In genomic region chr15:28740591-28740990, GRCm38 (mm10) we compare ENCODE assay signal across 16 mouse cellular contexts.
"Had no signal": no experiment of that assay in that cellular context is flagged by ENCODE, and none has a peak within 500 bp of the region (broad histone marks: within the 10 kb centered on the region; RNA-seq: fewer than 3 reads in every experiment).

No protein-coding gene starts in this region.

- H3K27ac ChIP-seq: lung, embryonic 15.5 days; macrophage; midbrain, embryonic 13.5 days; midbrain, embryonic 15.5 days; neural tube, embryonic 12.5 days; stomach, embryonic 15.5 days; stomach, postnatal 0 days had no signal

- H3K4me3 ChIP-seq: lung, embryonic 15.5 days; megakaryocyte, embryonic 14.5 days; midbrain, embryonic 13.5 days; midbrain, embryonic 15.5 days; neural tube, embryonic 12.5 days; stomach, embryonic 15.5 days had no signal

- H3K36me3 ChIP-seq: lung, embryonic 15.5 days; midbrain, embryonic 13.5 days; midbrain, embryonic 15.5 days; neural tube, embryonic 12.5 days; stomach, embryonic 15.5 days had no signal

- ATAC-seq: lung, postnatal 0 days; midbrain, embryonic 13.5 days; midbrain, embryonic 15.5 days had no signal

- H3K9me3 ChIP-seq: lung, embryonic 15.5 days; megakaryocyte, embryonic 14.5 days; midbrain, embryonic 13.5 days; midbrain, embryonic 15.5 days; neural tube, embryonic 12.5 days; stomach, embryonic 15.5 days had no signal

- H3K9ac ChIP-seq: lung, embryonic 15.5 days; midbrain, embryonic 13.5 days; midbrain, embryonic 15.5 days; neural tube, embryonic 12.5 days; stomach, embryonic 15.5 days had no signal

- H3K27me3 ChIP-seq: lung, embryonic 15.5 days; megakaryocyte, embryonic 14.5 days; midbrain, embryonic 13.5 days; midbrain, embryonic 15.5 days; neural tube, embryonic 12.5 days; stomach, embryonic 15.5 days had no signal

- H3K4me2 ChIP-seq: lung, embryonic 15.5 days; midbrain, embryonic 11.5 days; midbrain, embryonic 13.5 days; midbrain, embryonic 15.5 days; neural tube, embryonic 12.5 days; stomach, embryonic 15.5 days had no signal

- H3K4me1 ChIP-seq: lung, embryonic 15.5 days; megakaryocyte, embryonic 14.5 days; midbrain, embryonic 13.5 days; midbrain, embryonic 15.5 days; neural tube, embryonic 12.5 days; stomach, embryonic 15.5 days had no signal

- DNase-seq: lung, postnatal 14 days; lung, postnatal 36 days; right cerebral cortex, postnatal 14 days; thymus, adult 2 months; thymus, postnatal 25 days; thymus, postnatal 4 days had no signal
